Mouse (Mus musculus) testis, adult 2 months (tissue): ENCODE data around the gene Olig1.

ENCODE experiments used
- CTCF ChIP-seq: fragments of 200-500 bp; IDR thresholded peaks from 2 replicates; pipeline ENCODE4 v1.5.1; 2012; ENCODE audit warnings: low read depth, mild to moderate bottlenecking, inconsistent platforms, low read length, moderate library complexity; ENCODE audit not compliant: control insufficient read depth, insufficient read depth, insufficient replicate concordance
- POLR2A ChIP-seq: fragments of 200-500 bp; IDR thresholded peaks from 2 replicates; pipeline ENCODE4 v1.6.1; 2012; ENCODE audit warnings: low read depth, mild to moderate bottlenecking, inconsistent platforms, low read length, moderate library complexity; ENCODE audit not compliant: control insufficient read depth

DNA sequence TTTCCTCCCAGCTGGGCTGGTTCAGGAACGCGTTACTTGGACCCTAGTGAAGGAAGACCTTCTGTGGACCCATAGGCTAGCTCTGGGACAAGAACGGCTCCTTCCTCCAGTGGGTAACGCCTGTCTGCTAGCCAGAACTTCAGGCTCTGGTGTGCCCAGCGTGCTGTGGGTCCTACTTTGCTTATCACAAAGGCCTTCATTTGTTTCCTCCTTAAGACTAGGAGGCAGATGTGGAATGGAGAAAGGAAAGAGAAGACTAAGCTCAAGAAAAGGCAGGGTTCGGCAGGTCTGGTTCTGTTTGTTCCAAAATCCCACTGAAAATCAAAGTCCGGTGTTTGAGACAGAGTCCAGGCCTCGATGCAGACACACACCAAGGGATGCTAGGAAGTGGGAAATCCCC, 39.9 kb upstream of the Olig1 start:
- TF ChIP-seq CTCF (no peak), POLR2A (no peak)
